Mouse (Mus musculus) bone marrow, adult 2 months (tissue): Measurements from ENCODE around the gene Tmem147.

Source experiments
- CTCF ChIP-seq: fragments of 200-500 bp; IDR thresholded peaks from 2 replicates; pipeline ENCODE4 v1.5.1; 2011; ENCODE audit warnings: low read length, control low read depth; ENCODE audit not compliant: control insufficient read depth, insufficient read depth
- POLR2A ChIP-seq: fragments of 200-500 bp; IDR thresholded peaks from 2 replicates; pipeline ENCODE4 v1.6.1; 2011; ENCODE audit warnings: low read depth, mild to moderate bottlenecking, control low read depth, low read length, borderline replicate concordance; ENCODE audit not compliant: control insufficient read depth

DNA sequence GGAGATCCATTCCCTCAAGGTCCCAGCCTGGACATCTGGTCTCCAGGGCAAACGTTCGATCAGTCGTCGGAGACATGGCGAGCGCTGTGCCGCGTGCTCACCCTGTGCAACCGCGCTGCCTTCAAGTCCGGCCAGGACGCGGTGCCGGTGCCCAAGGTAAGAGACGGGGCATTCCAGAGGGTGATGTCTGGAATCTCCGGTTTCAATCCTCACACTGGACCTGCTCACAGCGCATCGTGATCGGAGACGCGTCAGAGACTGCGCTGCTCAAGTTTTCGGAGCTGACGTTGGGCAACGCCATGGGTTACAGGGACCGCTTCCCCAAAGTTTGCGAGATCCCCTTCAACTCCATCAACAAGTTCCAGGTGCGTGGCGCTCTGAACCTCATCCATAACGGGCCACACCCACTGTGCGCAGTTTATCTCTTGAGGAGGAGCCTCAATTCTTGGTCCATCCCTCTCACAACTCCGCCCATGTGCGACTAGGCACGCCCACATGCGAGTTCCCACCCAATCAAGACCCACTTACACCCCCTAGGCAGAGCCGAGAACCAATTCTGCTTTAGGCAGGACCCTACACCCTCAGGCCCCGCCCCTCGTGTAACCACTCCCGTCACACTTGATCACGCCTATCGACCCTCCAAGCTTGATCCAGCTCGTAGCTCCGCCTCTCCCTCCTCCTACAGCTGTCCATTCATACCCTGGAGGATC lies 12.2 kb downstream of the Tmem147 start:
- TF ChIP-seq POLR2A = no peak
- TF ChIP-seq CTCF = no peak
